Mouse (Mus musculus) liver, embryonic 12.5 days (tissue): ENCODE data around the gene Skp2. TPM values are rescaled to one million over a fixed set of nuclear protein-coding genes. Genes with fewer than 3 reads are reported as not detected.
A peak's percentile ranks its signal among the peaks of the same experiment; 100 is the strongest.

Source experiments
- ATAC-seq: fragments of 200-750 bp; cut with Nextera tagmentation; 2 replicates; pipeline ENCODE4 v1.8.0; 2017; ENCODE audit warnings: moderate number of reproducible peaks, mild to moderate bottlenecking, moderate library complexity
- H3K27ac ChIP-seq: fragments of 300-500 bp; sonication (generic); 2 replicates; pipeline ENCODE4 v1.5.1; 2016; ENCODE audit warnings: mild to moderate bottlenecking
- H3K27me3 ChIP-seq: fragments of 300-500 bp; sonication (generic); replicated peaks from 2 replicates; pipeline ENCODE4 v1.6.1; 2016; ENCODE audit warnings: mild to moderate bottlenecking, moderate library complexity
- H3K36me3 ChIP-seq: fragments of 300-500 bp; sonication (generic); 2 replicates; pipeline ENCODE4 v1.6.1; 2016; ENCODE audit warnings: mild to moderate bottlenecking, moderate library complexity
- H3K4me1 ChIP-seq: fragments of 300-500 bp; sonication (generic); 2 replicates; pipeline ENCODE4 v1.6.1; 2016
- H3K4me2 ChIP-seq: fragments of 300-500 bp; sonication (generic); 2 replicates; pipeline ENCODE4 v1.6.1; 2016; ENCODE audit warnings: mild to moderate bottlenecking, moderate library complexity
- H3K4me3 ChIP-seq: fragments of 300-500 bp; sonication (generic); 2 replicates; pipeline ENCODE4 v1.5.1; 2016; ENCODE audit warnings: mild to moderate bottlenecking, moderate library complexity
- H3K9ac ChIP-seq: fragments of 300-500 bp; sonication (generic); 2 replicates; pipeline ENCODE4 v1.6.1; 2016; ENCODE audit warnings: mild to moderate bottlenecking, moderate library complexity
- H3K9me3 ChIP-seq: fragments of 300-500 bp; sonication (generic); replicated peaks from 2 replicates; pipeline ENCODE4 v1.6.1; 2016; ENCODE audit warnings: mild to moderate bottlenecking, moderate library complexity
- WGBS: fragments of 180-500 bp; shearing (Covaris S2); methylation state at CpG from one replicate; pipeline ENCODE4 v1.1.7; 2016; ENCODE audit not compliant: insufficient replicate concordance; 5-methylcytosine and 5-hydroxymethylcytosine counted together
- polyA plus RNA-seq: library from polyadenylated mRNA; unstranded; fragments of >200 nt; fragmentation: Nextera tagmentation; extraction: Ambion mirVana; gene quantifications from 2 replicates; pipeline ENCODE4 v1.2.1, GENCODE M21; 2016

Skp2 gene
- polyA plus RNA-seq, 1 experiment from 2014 or later = 43.0 TPM

- WGBS = 37% methylated on average over 5 of the region's 5 CpGs
- Histone ChIP-seq H3K4me2 (peak overlapping the region; percentile 82), H3K9ac (peak overlapping the region; percentile 100), H3K36me3 (peaks cover 26% of the 10 kb centered on the region), H3K4me3 (peak overlapping the region; percentile 99), H3K27ac (peak overlapping the region; percentile 100), H3K4me1 (peaks cover 65% of the 10 kb centered on the region), H3K9me3 (no peaks in the 10 kb centered on the region), H3K27me3 (no peaks in the 10 kb centered on the region)
- ATAC-seq = no peak
Observed at GRCm38 (mm10) chr15:9073684-9074083, 81.5 kb downstream of the Skp2 start.

- Histone ChIP-seq H3K36me3 (peaks cover 26% of the 10 kb centered on the region), H3K9ac (peak overlapping the region; percentile 100), H3K4me1 (peaks cover 60% of the 10 kb centered on the region), H3K27me3 (no peaks in the 10 kb centered on the region), H3K9me3 (no peaks in the 10 kb centered on the region), H3K4me2 (peak overlapping the region; percentile 82), H3K4me3 (peak overlapping the region; percentile 99), H3K27ac (peak overlapping the region; percentile 100)
- WGBS = 10% methylated on average over 12 of the region's 12 CpGs
- ATAC-seq = no peak
Observed at GRCm38 (mm10) chr15:9073067-9073608, 82.1 kb downstream of the Skp2 start.

- Histone ChIP-seq H3K27ac (peak overlapping the region; percentile 100), H3K9ac (peak overlapping the region; percentile 100), H3K4me1 (peaks cover 57% of the 10 kb centered on the region), H3K4me3 (peak overlapping the region; percentile 99), H3K9me3 (no peaks in the 10 kb centered on the region), H3K27me3 (no peaks in the 10 kb centered on the region), H3K36me3 (peaks cover 26% of the 10 kb centered on the region), H3K4me2 (peak overlapping the region; percentile 82)
- ATAC-seq = no peak
- WGBS = 5% methylated on average over 5 of the region's 5 CpGs
Observed at GRCm38 (mm10) chr15:9072630-9073029, 82.6 kb downstream of the Skp2 start.

GRCm38 (mm10) chr15:9071556-9072544 is 83.4 kb downstream of the Skp2 start:
- Histone ChIP-seq H3K4me1 (peaks cover 53% of the 10 kb centered on the region), H3K27ac (peak overlapping the region; percentile 100), H3K9me3 (no peaks in the 10 kb centered on the region), H3K4me2 (peak overlapping the region; percentile 82), H3K9ac (peak overlapping the region; percentile 100), H3K36me3 (peaks cover 21% of the 10 kb centered on the region), H3K4me3 (peak overlapping the region; percentile 99), H3K27me3 (no peaks in the 10 kb centered on the region)
- WGBS = under 1% methylated on average over 64 of the region's 66 CpGs
- ATAC-seq = no peak

GRCm38 (mm10) chr15:9070912-9071555 is 84.2 kb downstream of the Skp2 start, which contains the start of gene Nadk2:
Nadk2 (plus strand) TSS chr15:9071260.
- peaks cover 45% of the 10 kb centered on the region for H3K4me1 ChIP-seq
- peak within 1 kb of the TSS; percentile 100 for H3K9ac ChIP-seq
- H3K4me2 ChIP-seq = peak within 1 kb of the TSS; percentile 82
- peak within 1 kb of the TSS; percentile 99 for H3K4me3 ChIP-seq
- H3K27ac ChIP-seq = peak within 1 kb of the TSS; percentile 100
- no peaks in the 10 kb centered on the region for H3K9me3 ChIP-seq
- no peaks in the 10 kb centered on the region for H3K27me3 ChIP-seq
- peaks cover 13% of the 10 kb centered on the region for H3K36me3 ChIP-seq
- peak; percentile 92 for ATAC-seq
- under 1% methylated on average over 54 of the region's 54 CpGs for WGBS

GRCm38 (mm10) chr15:9070353-9070752 is 84.9 kb downstream of the Skp2 start:
- peak overlapping the region; percentile 87 for H3K9ac ChIP-seq
- H3K9me3 ChIP-seq = no peaks in the 10 kb centered on the region
- peak; percentile 10; the same call in 1 of the 2 replicates for ATAC-seq
- peak overlapping the region; percentile 82 for H3K4me2 ChIP-seq
- peak overlapping the region; percentile 99 for H3K4me3 ChIP-seq
- no peaks in the 10 kb centered on the region for H3K27me3 ChIP-seq
- H3K27ac ChIP-seq = peak overlapping the region; percentile 93
- H3K36me3 ChIP-seq = peaks cover 6% of the 10 kb centered on the region
- H3K4me1 ChIP-seq = peaks cover 38% of the 10 kb centered on the region
- WGBS = 2% methylated on average over 3 of the region's 3 CpGs

- Histone ChIP-seq H3K4me1 (peaks cover 24% of the 10 kb centered on the region), H3K9ac (no peak overlapping the region), H3K4me3 (no peak overlapping the region), H3K9me3 (no peaks in the 10 kb centered on the region), H3K27ac (peak overlapping the region; percentile 52), H3K27me3 (no peaks in the 10 kb centered on the region), H3K36me3 (no peaks in the 10 kb centered on the region), H3K4me2 (peak overlapping the region; percentile 31)
- WGBS = 78% methylated on average over 4 of the region's 4 CpGs
- ATAC-seq = no peak
Observed at GRCm38 (mm10) chr15:9068881-9069280, 86.3 kb downstream of the Skp2 start.

Other genes with a start within 250 kb of the Skp2 start
- 0.21 and 0.37 TPM in 2 replicates for gene Ranbp3l, start 187.5 kb downstream of the Skp2 start, polyA plus RNA-seq
- gene Nadk2, start 84.2 kb downstream of the Skp2 start, polyA plus RNA-seq = 139 and 143 TPM in 2 replicates
- 1.4 and 2.2 TPM in 2 replicates for gene Lmbrd2, start 14.9 kb downstream of the Skp2 start, polyA plus RNA-seq
- 0.27 and 0.41 TPM in 2 replicates for gene Ugt3a1, start 121.5 kb upstream of the Skp2 start, polyA plus RNA-seq
- gene Ugt3a2, start 180.1 kb upstream of the Skp2 start, polyA plus RNA-seq = 0.07 and 0.12 TPM in 2 replicates